Mouse (Mus musculus) intestine, embryonic 15.5 days (tissue): ENCODE results near the gene Hdac11. TPM values are rescaled to one million over a fixed set of nuclear protein-coding genes. Genes with fewer than 3 reads are reported as not detected.
A peak's percentile ranks its signal among the peaks of the same experiment; 100 is the strongest.

Source experiments
- ATAC-seq: fragments of 200-750 bp; cut with Nextera tagmentation; 2 replicates; pipeline ENCODE4 v1.8.0; 2017; ENCODE audit warnings: moderate TSS enrichment, moderate library complexity
- H3K27ac ChIP-seq: fragments of 300-500 bp; sonication (generic); 2 replicates; pipeline ENCODE4 v1.5.1; 2015; ENCODE audit warnings: mild to moderate bottlenecking, inconsistent platforms
- H3K27me3 ChIP-seq: fragments of 300-500 bp; sonication (generic); replicated peaks from 2 replicates; pipeline ENCODE4 v1.6.1; 2015; ENCODE audit warnings: inconsistent platforms
- H3K36me3 ChIP-seq: fragments of 300-500 bp; sonication (generic); 2 replicates; pipeline ENCODE4 v1.6.1; 2015; ENCODE audit warnings: inconsistent platforms
- H3K4me1 ChIP-seq: fragments of 300-500 bp; sonication (generic); replicated peaks from 2 replicates; pipeline ENCODE4 v1.6.1; 2015; ENCODE audit warnings: inconsistent platforms
- H3K4me2 ChIP-seq: fragments of 300-500 bp; sonication (generic); replicated peaks from 2 replicates; pipeline ENCODE4 v1.6.1; 2015; ENCODE audit warnings: mild to moderate bottlenecking, inconsistent platforms
- H3K4me3 ChIP-seq: fragments of 300-500 bp; sonication (generic); replicated peaks from 2 replicates; pipeline ENCODE4 v1.5.1; 2015; ENCODE audit warnings: inconsistent platforms
- H3K9ac ChIP-seq: fragments of 300-500 bp; sonication (generic); 2 replicates; pipeline ENCODE4 v1.6.1; 2015; ENCODE audit warnings: inconsistent platforms
- H3K9me3 ChIP-seq: fragments of 300-500 bp; sonication (generic); 2 replicates; pipeline ENCODE4 v1.6.1; 2016; ENCODE audit warnings: inconsistent platforms
- WGBS: fragments of 180-500 bp; shearing (Covaris S2); methylation state at CpG from one replicate; pipeline ENCODE4 v1.1.7; 2015; 5-methylcytosine and 5-hydroxymethylcytosine counted together
- polyA plus RNA-seq: library from polyadenylated mRNA; unstranded; fragments of >200 nt; fragmentation: Nextera tagmentation; extraction: Ambion mirVana; gene quantifications from 2 replicates; pipeline ENCODE4 v1.2.1, GENCODE M21; 2015

Hdac11 gene
- polyA plus RNA-seq, 1 experiment from 2014 or later, result 8.7 TPM

- no peaks in the 10 kb centered on the region for H3K27me3 ChIP-seq
- peaks cover 15% of the 10 kb centered on the region for H3K4me1 ChIP-seq
- no peak overlapping the region for H3K4me2 ChIP-seq
- no peak overlapping the region for H3K4me3 ChIP-seq
- H3K9me3 ChIP-seq, result no peaks in the 10 kb centered on the region
- H3K36me3 ChIP-seq, result no peaks in the 10 kb centered on the region
- WGBS, result 73% methylated on average over 6 of the region's 6 CpGs
- H3K27ac ChIP-seq, result no peak overlapping the region
- no peak overlapping the region for H3K9ac ChIP-seq
- ATAC-seq, result no peak
Measured at GRCm38 (mm10) chr6:91161506-91162235, 5.2 kb downstream of the Hdac11 start.

- Histone ChIP-seq H3K27ac (no peak overlapping the region), H3K4me2 (no peak overlapping the region), H3K27me3 (no peaks in the 10 kb centered on the region), H3K9me3 (no peaks in the 10 kb centered on the region), H3K36me3 (no peaks in the 10 kb centered on the region), H3K9ac (no peak overlapping the region), H3K4me1 (peaks cover 11% of the 10 kb centered on the region), H3K4me3 (no peak overlapping the region)
- WGBS, result 88% methylated on average over 5 of the region's 5 CpGs
- no peak for ATAC-seq
Measured at GRCm38 (mm10) chr6:91162314-91162713, 5.8 kb downstream of the Hdac11 start.

GRCm38 (mm10) chr6:91163195-91163911 lies 6.9 kb downstream of the Hdac11 start:
- H3K9me3 ChIP-seq, result no peaks in the 10 kb centered on the region
- peak; percentile 62; the same call in 1 of the 2 replicates for ATAC-seq
- H3K9ac ChIP-seq, result no peak overlapping the region
- 75% methylated on average over 5 of the region's 5 CpGs for WGBS
- peaks cover 8% of the 10 kb centered on the region; the same call in 1 of the 2 replicates for H3K4me1 ChIP-seq
- no peaks in the 10 kb centered on the region for H3K36me3 ChIP-seq
- no peak overlapping the region for H3K4me2 ChIP-seq
- H3K4me3 ChIP-seq, result no peak overlapping the region
- no peak overlapping the region for H3K27ac ChIP-seq
- no peaks in the 10 kb centered on the region for H3K27me3 ChIP-seq

GRCm38 (mm10) chr6:91164584-91164983 lies 8.1 kb downstream of the Hdac11 start:
- no peak overlapping the region for H3K9ac ChIP-seq
- no peak overlapping the region for H3K4me2 ChIP-seq
- WGBS, result 75% methylated on average over 2 of the region's 2 CpGs
- no peak overlapping the region for H3K4me3 ChIP-seq
- no peaks in the 10 kb centered on the region for H3K27me3 ChIP-seq
- peaks cover 4% of the 10 kb centered on the region; the same call in 1 of the 2 replicates for H3K4me1 ChIP-seq
- ATAC-seq, result no peak
- no peaks in the 10 kb centered on the region for H3K9me3 ChIP-seq
- no peaks in the 10 kb centered on the region for H3K36me3 ChIP-seq
- H3K27ac ChIP-seq, result no peak overlapping the region

- WGBS, result 28% methylated on average over 3 of the region's 3 CpGs
- no peaks in the 10 kb centered on the region for H3K9me3 ChIP-seq
Measured at GRCm38 (mm10) chr6:91165210-91165609, 8.7 kb downstream of the Hdac11 start.

GRCm38 (mm10) chr6:91167828-91168227 lies 11.4 kb downstream of the Hdac11 start:
- H3K27ac ChIP-seq, result no peak overlapping the region
- ATAC-seq, result no peak
- WGBS, result 64% methylated on average over 3 of the region's 3 CpGs
- no peaks in the 10 kb centered on the region for H3K9me3 ChIP-seq
- no peaks in the 10 kb centered on the region for H3K4me1 ChIP-seq
- H3K4me3 ChIP-seq, result no peak overlapping the region
- no peak overlapping the region for H3K9ac ChIP-seq
- H3K36me3 ChIP-seq, result no peaks in the 10 kb centered on the region
- no peak overlapping the region for H3K4me2 ChIP-seq
- no peaks in the 10 kb centered on the region for H3K27me3 ChIP-seq

More at GRCm38 (mm10) chr6:91165210-91165609, 8.7 kb downstream of the Hdac11 start:
- Histone ChIP-seq H3K27ac (no peak overlapping the region), H3K27me3 (no peaks in the 10 kb centered on the region), H3K4me3 (no peak overlapping the region), H3K36me3 (no peaks in the 10 kb centered on the region), H3K4me1 (peaks cover 4% of the 10 kb centered on the region; the same call in 1 of the 2 replicates), H3K9ac (no peak overlapping the region), H3K4me2 (no peak overlapping the region)
- no peak for ATAC-seq

GRCm38 (mm10) chr6:91169129-91169528 lies 12.7 kb downstream of the Hdac11 start:
- no peaks in the 10 kb centered on the region for H3K36me3 ChIP-seq
- ATAC-seq, result no peak
- no peaks in the 10 kb centered on the region for H3K9me3 ChIP-seq
- WGBS, result 77% methylated on average over 8 of the region's 8 CpGs
- no peak overlapping the region for H3K27ac ChIP-seq
- no peaks in the 10 kb centered on the region for H3K27me3 ChIP-seq
- H3K4me3 ChIP-seq, result no peak overlapping the region
- H3K4me1 ChIP-seq, result no peaks in the 10 kb centered on the region
- H3K9ac ChIP-seq, result no peak overlapping the region
- H3K4me2 ChIP-seq, result no peak overlapping the region

- WGBS, result 74% methylated on average over 3 of the region's 3 CpGs
- no peak overlapping the region for H3K27ac ChIP-seq
- H3K36me3 ChIP-seq, result no peaks in the 10 kb centered on the region
Measured at GRCm38 (mm10) chr6:91171396-91171895, 15.0 kb downstream of the Hdac11 start.

GRCm38 (mm10) chr6:91172381-91172780 lies 15.9 kb downstream of the Hdac11 start:
- Histone ChIP-seq H3K9ac (no peak overlapping the region), H3K36me3 (no peaks in the 10 kb centered on the region), H3K4me2 (no peak overlapping the region), H3K4me1 (no peaks in the 10 kb centered on the region), H3K9me3 (no peaks in the 10 kb centered on the region), H3K4me3 (no peak overlapping the region), H3K27me3 (no peaks in the 10 kb centered on the region), H3K27ac (no peak overlapping the region)
- no peak for ATAC-seq
- 68% methylated on average over 2 of the region's 2 CpGs for WGBS

More at GRCm38 (mm10) chr6:91171396-91171895, 15.0 kb downstream of the Hdac11 start:
- Histone ChIP-seq H3K27me3 (no peaks in the 10 kb centered on the region), H3K9me3 (no peaks in the 10 kb centered on the region), H3K4me2 (no peak overlapping the region), H3K4me1 (no peaks in the 10 kb centered on the region), H3K4me3 (no peak overlapping the region), H3K9ac (no peak overlapping the region)
- ATAC-seq, result no peak

- Histone ChIP-seq H3K27ac (no peak overlapping the region), H3K4me1 (no peaks in the 10 kb centered on the region), H3K36me3 (no peaks in the 10 kb centered on the region), H3K4me2 (no peak overlapping the region), H3K27me3 (no peaks in the 10 kb centered on the region), H3K9ac (no peak overlapping the region), H3K9me3 (no peaks in the 10 kb centered on the region), H3K4me3 (no peak overlapping the region)
- ATAC-seq, result peak; percentile 71
- 46% methylated on average over 7 of the region's 7 CpGs for WGBS
Measured at GRCm38 (mm10) chr6:91173221-91173880, 16.9 kb downstream of the Hdac11 start.

- Histone ChIP-seq H3K9ac (no peak overlapping the region), H3K4me2 (no peak overlapping the region)
- WGBS, result 62% methylated on average over 3 of the region's 3 CpGs
Measured at GRCm38 (mm10) chr6:91174211-91174610, 17.7 kb downstream of the Hdac11 start.

GRCm38 (mm10) chr6:91180767-91181171 lies 24.3 kb downstream of the Hdac11 start:
- no peak for ATAC-seq
- 58% methylated on average over 9 of the region's 9 CpGs for WGBS

More at GRCm38 (mm10) chr6:91174211-91174610, 17.7 kb downstream of the Hdac11 start:
- ATAC-seq, result peak; percentile 31; the same call in 1 of the 2 replicates
- H3K4me1 ChIP-seq, result no peaks in the 10 kb centered on the region
- H3K27me3 ChIP-seq, result no peaks in the 10 kb centered on the region
- no peak overlapping the region for H3K4me3 ChIP-seq
- no peaks in the 10 kb centered on the region for H3K36me3 ChIP-seq
- no peak overlapping the region for H3K27ac ChIP-seq
- H3K9me3 ChIP-seq, result no peaks in the 10 kb centered on the region

More at GRCm38 (mm10) chr6:91180767-91181171, 24.3 kb downstream of the Hdac11 start:
- Histone ChIP-seq H3K27ac (no peak overlapping the region), H3K4me2 (no peak overlapping the region), H3K27me3 (no peaks in the 10 kb centered on the region), H3K4me1 (no peaks in the 10 kb centered on the region), H3K4me3 (no peak overlapping the region), H3K36me3 (no peaks in the 10 kb centered on the region), H3K9me3 (no peaks in the 10 kb centered on the region), H3K9ac (no peak overlapping the region)
